Mouse (Mus musculus): ENCODE results near the gene Zcchc10.

DNA sequence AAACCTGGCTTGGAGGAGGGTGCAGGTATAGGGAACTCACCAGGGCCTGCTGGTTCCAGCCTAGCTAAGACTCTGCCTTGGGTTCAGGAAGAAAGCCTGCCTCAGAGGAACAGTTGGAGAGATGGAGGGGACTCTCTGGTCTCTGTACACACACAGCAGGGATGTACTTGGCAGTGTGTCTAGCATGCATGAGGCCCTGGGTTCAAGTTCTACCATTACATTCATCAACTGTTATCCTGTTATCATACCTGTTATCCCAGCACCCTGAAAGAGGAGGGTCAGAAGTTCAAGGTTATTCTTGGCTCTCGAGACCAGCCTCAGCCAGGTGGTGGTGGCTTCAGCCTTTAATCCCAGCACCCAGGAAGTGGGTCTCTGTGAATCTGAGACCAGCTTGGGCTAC lies 12.4 kb downstream of the Zcchc10 start:
- TF ChIP-seq GATA1 (IDR thresholded peaks at IDR 0.05; ENCODE audit: low read length) (no peak), TAL1 (IDR thresholded peaks at IDR 0.05; ENCODE audit: low read length) (no peak)

Measured in erythroblast, embryonic 14.5 days (primary cell).